Mouse (Mus musculus) ES-Bruce4 (cell line): ENCODE measurements at regions not wholly inside any gene's neighbourhood (a gene's known extent, or its start where the extent isn't known, plus 50 kb on each side); places are given as distances from the start of the nearest gene placed in this dataset.

ENCODE experiments used
- CTCF ChIP-seq: IDR thresholded peaks from one replicate; pipeline ENCODE4 v1.8.1; 2011; ENCODE audit warnings: low read depth, low read length
- EP300 ChIP-seq: IDR thresholded peaks from 2 replicates; pipeline ENCODE4 v1.6.1; 2011; ENCODE audit warnings: low read depth, low read length; ENCODE audit not compliant: insufficient read depth
- POLR2A ChIP-seq: IDR thresholded peaks from one replicate; pipeline ENCODE4 v1.8.1; 2011; ENCODE audit warnings: low read length; ENCODE audit not compliant: insufficient read depth

DNA sequence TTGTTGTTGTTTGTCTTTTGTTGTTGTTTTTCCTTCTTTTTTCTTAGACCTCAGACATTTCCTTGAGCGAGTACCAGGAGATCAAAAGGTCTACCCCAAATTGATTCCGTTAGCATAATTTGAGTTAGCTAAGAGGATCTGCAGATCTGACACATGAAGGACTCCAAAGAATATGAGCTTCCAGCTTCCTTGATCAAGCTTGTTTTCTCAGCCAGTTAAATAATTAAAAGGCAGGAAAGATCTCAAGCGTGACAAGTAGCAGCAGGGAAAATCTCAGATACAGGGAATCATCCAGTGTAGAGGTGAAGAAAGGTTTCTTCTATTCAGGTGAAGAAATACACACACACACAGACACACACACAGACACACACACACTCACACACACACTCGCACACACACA lies 636.7 kb downstream of the Zfp706 start:
- TF ChIP-seq CTCF (no peak), POLR2A (no peak), EP300 (no peak)
